Mouse (Mus musculus) urinary bladder, postnatal 14 days (tissue): ENCODE measurements around the gene Susd3.
A peak's percentile ranks its signal among the peaks of the same experiment; 100 is the strongest.

Source experiments
- DNase-seq: peaks from one replicate; pipeline ENCODE4 v3.0.0; 2021; ENCODE audit warnings: low spot score

The Susd3 gene

DNA sequence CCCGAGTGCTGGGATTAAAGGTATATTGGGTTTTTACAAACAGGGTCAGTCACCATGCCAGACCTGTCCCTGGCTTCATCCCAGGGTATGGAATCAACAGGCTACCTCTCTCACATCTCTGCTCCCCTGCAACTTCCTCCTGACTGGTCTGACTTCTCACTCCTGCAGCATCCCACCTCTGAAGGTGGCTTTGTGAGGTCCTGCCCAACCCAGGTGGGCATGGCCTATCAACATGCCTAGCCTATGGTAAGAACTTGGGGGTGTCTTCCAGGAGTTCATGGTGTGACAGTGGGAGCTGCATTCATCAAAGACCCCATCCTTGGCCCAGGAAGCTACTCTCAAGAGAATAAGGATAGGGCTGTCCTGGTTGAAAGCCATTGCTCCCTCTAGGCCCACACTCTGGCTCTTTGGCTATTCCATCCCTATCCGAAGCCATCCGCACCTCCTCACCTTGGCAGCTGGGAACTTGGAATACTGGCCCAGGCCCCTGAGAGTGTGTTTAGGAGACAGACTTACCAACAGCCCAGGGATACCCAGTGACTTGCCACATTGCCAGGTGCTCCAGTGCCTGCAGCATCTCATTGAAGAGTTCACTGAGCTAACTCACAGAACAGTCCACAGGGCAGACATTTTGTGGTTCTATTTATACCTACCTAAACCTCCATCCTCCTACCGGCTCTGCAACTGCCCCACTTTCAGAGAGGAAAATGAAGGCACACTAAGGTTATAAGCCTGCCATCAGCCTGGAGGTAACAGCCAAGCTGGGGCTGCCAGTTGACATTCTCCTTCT lies 35.6 kb downstream of the Susd3 start:
- DNase-seq: no peak

DNA sequence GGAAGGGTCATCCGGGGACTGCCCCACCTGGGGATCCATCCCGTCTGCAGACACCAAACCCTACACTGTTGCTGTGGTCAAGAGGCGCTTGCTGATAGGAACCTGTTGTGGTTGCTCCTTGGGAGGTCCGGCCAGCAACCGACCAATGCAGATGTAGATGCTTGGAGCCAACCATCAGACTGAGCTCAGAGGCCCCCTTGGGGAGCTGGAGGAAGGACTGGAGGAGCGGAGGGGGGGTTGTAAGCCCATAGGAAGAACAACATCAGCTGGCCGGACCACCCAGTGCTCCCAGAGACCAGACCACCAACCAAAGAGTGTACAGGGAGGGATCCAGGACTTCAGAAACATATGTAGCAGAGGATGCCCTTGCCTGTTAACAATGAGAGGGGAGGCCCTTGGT lies 39.2 kb downstream of the Susd3 start:
- DNase-seq: no peak

DNA sequence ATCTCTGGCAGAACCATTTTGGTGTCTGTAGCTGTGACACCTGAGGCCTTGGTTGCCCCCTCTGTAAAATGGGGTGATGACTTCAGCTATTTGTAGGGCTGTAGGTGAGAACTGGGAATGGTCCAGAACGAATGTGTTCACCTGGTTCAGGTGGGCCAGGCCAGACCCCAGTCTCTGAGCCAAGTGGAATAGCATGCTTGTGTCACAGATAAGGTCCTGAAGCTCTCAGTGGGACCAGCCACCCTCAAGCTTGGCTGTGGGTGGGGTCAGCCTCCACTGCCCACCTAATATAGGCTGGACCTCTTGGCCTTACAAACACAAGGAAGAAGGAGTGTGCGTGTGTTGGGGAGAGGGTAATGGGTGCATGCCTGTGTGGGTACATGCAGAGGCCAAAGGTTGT lies 42.2 kb downstream of the Susd3 start:
- DNase-seq: no peak

DNA sequence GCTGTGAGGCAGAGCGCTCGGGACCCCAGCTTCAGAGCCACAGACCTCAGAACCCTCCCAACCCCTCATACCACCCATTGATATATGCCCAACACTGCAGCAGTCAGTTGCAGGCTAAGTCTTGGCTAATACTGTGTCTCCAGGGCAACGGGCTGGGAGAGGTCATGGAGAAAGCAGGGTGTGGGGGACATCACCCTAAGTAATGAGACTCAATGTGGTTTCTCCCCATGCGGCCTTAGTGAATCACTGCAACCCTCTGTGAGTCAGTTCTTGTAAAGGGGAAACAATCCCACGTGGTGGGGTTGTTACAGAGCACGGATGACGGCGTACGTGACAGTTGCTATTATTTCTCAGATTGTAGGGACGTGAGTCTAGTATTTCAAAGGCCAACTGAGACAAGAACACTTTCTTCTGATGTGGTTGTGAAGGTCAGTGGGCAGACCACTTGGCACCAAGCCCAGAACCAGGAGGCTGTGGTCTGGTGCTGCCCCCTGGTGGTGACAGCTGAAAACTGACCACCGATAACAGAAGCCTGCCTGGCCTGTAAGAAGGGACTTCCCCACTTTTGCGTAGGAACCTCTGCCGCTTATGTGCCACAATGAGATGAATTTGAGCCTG lies 43.0 kb downstream of the Susd3 start:
- peak; percentile 79 for DNase-seq

DNA sequence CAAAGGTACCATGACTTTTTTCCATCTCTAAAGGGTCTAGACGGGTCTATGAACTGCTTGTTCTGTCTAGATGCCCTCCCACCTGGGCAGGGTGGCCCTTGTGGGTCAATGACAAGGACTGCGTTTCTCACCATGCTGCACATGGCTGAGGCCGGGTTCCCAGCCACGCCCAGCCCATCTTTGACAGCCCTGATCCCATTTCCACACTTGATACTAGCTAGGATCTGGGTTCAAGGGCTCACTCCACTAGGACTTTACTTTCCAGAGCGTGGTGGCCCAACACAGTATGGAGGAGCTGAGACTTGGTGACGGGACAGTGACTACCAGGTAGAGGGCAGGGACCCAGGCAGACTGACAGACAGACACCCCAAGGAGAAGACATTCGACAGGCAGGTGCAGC lies 46.0 kb downstream of the Susd3 start:
- no peak for DNase-seq

DNA sequence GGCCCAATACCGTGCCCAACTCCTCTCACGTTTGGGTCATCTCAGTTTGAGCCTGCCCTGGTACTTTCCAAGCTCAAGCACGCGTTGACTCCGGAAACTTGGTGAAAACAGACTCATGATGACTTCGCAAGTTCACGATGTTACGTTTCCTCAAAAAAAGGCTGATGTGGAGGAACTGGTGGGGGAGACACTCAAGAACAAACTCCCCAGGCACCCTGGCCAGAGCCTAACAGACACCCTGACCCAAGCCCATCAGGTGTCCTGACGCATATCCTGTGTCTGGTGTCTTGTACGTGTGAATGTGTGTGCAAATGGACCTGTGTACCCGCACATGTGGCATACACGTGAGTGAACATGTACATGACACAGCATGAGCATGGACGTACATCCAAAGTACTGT lies 47.8 kb downstream of the Susd3 start:
- no peak for DNase-seq

DNA sequence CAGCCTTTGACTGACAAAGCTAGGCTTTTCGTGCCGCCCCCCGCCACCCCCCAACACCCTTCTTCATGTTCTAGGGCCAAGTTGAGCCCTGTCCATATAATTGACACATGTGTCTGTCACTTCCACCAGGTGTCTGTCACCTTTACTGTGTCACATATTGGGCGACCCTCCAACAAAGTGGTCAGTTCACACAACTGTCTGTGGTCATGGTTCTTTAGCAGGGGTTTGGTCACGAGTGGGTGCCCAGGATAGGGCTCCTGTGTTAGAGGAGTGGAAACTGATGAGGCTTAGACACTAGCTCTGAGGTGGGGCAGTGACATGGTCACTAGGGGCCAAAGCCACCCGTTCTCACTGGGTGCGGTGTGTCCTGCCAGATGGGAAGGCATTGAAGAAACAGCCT lies 48.6 kb downstream of the Susd3 start:
- DNase-seq: no peak

DNA sequence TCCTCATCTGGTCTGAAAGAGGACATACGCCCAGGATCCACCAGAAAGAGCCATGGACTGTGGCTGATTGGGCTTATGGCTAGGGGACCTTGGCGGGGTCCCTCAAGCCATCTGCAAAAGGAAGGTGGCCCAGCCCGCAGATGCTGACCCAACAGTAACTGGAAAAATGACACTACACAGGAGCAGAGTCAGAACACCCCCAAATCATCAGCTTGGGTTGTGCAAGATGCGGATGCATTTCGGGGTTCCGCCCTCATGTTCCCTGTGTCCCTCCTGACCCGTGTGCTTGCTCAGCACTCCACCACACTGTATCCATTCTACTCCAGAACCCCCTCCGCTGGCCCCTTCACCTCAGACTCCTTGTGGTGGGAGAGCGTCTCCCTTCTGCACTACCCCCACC lies 49.8 kb downstream of the Susd3 start:
- DNase-seq: no peak

DNA sequence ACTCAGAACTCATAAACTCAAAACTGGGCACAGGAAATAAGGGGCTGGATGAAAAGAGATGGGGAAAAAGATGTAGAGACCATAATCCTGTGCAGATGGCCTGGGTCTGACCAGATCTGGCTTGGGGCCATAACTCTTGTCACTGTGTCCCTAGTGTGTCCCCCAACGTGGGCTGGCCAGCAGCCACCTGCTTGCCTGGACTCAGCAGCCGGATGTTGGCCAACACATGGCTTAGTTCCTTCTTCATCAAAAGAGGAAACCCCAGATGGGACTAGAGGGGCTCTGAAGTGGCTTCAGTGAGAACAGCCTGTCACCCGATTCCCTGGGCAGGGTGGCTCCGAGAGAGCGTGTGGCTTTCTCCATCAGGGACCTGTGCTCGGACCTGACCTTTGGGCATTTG lies 51.7 kb downstream of the Susd3 start:
- DNase-seq: no peak

DNA sequence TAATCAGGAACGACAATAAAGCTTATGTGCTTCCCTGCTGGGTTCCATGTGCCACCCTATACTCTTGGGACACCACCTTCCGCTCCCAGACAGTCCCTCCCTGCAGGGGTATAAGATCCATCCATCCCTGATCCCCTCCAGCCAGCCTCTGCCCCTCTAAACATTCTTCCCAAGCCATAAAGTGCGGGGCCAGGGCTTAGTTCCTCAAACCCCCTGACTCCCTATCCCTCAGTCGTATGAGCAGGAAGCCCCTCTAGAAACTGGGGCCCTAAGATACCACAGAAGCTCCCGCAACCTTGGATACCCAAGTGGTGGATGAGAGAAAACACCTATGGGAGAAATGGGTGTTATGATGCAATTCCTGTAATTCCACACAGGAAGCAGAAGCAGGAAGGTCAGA lies 52.3 kb downstream of the Susd3 start:
- DNase-seq: no peak

DNA sequence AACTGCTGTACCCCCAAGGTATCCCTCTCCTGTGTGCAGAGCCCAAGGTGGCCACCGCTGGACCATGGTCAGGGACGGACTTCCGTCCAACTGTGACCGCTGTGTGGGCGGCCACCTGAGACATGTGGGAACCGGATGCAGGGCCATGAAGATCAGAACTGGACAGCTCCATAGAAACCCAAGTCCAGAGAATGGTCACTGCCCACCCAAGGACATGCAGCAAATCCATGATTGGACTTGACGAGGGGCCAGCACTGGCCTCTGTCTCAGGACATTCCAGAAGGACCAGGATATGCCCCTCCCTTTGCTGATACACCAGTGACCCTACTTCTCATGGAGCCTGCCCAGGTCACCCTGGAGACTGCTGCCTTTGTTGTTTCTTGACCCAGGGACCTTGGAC lies 52.9 kb downstream of the Susd3 start:
- no peak for DNase-seq

DNA sequence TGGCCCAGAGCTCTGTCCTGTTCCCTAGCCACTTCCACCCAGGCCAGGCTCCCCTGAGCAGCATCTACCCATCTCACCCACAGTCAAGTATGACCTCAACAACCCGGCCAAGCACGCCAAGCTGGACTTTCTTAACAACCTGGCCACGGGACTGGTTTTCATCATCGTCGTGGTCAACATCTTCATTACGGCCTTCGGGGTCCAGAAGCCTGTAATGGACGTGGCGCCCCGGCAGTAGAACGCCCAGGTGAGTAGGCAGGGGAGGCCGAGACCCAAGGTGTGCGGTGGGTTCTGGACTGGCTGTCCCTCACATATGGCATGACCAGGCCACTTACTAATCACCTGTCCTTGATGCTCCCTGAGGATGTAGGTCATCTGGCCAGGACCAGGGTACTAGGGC lies 53.7 kb downstream of the Susd3 start:
- no peak for DNase-seq

DNA sequence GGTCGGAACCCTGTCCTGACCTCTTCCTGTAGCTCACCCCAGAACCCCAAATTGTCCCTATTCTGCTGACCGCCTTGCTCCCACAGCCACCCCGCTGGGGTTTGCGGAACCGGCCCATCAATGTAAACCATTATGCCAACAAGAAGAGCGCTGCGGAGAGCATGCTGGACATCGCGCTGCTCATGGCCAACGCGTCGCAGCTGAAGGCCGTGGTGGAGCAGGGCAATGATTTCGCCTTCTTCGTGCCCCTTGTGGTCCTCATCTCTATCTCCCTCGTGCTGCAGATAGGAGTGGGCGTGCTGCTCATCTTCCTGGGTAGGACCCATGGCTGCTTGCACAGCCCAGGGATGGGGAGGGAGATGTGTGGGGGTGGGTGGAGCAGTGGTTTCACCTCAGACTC lies 54.9 kb downstream of the Susd3 start:
- DNase-seq: no peak

DNA sequence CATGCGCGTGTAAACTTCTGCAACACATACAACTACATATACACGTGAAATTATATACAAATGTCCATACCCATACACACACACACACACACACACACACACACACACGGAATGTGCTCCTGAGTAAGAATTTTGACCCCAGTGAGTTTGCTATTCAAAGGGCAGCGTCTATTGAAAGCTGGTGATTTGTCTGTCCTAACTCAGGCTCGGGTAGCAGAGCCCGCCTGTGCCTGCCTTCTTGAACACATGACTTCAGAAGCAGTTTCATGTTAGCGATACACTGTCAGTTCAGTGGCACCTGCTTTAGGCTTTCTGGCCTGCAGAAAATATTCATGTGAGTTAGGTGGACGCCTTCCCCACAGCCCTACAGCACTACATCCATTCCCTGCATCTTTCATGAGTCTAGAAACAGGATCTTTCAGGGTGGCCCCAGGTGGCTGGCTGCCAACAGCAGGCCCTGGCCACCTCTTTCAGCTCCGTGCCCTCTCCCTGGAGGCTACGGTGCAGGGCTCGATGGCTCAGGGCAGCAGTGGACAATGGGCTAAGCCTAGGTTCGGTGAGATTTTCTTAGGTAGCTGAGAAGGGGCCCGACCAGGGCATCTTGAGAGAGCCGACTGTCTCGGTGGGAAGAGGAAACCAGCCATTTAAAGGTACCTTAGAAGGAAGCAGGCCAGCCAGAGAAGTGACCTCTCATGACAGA lies 56.2 kb downstream of the Susd3 start:
- DNase-seq: no peak

DNA sequence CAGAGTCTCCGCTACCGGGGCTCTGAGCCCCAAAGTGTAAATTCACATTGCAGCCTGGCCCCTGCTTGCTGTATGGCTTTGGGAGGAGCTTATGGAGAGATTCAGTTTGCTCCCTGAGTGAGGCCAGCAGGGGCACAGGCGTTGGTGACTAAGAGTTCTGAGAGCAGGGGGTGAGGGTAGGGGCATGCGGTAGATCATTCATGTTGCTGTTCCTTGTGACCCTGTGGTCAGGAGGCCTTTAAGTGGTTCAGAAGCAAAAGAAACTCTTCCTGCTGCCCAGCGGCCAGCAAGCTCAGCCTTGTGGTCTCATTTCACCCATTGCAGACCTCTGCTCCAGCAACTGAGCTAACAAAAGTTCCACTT lies 56.9 kb downstream of the Susd3 start:
- DNase-seq: no peak

DNA sequence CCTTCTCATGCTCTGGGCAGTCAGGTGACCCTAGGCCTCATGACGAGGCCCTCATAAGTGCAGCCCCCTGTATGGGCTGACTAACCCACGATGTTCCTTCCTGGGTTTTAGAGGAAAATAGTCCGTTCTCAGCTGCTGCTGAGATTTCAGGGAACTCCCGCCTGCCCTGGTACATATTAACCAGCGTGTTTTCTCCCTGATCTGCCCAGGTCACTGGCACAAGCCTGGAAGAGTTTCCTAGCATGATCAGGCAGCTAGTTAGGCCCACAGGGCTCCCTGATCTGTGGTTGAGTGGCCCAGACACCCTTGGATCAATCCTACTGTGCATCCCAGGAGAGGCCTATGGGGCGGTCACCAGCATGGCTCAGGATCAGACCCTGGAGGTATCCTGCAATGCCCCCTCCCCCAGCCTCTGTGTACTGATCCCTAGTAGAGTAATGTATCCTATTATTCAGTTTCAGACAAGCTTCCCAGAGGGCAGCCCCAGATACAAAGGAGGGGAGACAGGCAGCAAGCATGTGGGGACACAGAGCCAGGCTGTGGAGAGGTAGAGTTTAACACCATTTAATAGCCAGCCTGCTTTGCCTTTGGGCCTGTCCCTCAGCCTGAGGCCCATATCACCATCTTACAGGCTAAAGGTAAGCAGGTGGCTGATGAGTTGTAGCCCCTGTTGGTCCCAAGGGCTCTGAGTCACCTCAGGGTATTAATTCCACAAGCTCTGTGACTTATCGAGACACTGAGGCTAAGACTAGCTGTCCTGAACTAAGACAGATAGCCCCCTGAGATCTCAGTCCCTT lies 57.4 kb downstream of the Susd3 start:
- no peak for DNase-seq

DNA sequence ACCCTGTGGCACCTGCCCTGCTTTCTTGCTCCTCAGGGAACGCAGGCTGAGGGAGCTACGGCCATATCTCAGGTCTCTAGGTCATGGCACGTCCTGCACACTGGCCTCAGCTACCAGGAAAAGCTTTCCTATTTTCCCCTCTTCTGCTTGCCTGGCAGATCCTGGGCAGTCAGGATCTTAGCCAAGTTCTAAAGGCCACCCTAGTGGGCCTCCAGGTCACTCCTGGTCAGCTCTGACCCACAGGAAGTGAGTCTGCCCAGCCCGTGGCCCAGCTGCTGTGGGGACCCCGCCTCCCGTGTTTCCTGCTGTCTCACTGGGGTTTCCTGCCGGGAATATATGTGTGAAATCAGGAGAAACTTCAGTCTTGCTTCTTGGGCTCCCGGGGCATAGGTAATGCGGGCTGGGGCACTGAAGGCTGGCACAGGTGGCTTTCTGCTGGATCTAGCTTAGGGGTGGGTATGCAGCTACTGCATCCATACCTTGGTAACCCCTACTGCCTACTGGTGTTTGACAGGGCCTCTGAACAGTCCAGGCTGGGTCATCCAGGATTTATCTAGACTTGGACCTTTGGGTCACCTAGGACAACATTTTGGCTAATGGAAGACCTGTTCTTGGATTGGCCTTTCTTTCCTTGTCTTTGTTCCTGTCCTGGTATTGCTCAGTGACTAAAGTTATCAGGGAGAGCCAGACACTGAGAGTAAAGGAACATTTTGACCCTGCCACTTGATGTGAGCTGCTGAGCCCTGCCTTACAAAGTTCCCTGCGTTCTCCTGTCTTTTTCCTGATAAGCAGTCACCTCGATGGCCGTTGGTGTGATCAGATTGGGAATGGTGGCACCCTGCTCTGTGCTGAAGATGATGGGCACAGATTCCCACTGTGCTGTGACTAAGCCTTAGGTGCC lies 58.3 kb downstream of the Susd3 start:
- no peak for DNase-seq

DNA sequence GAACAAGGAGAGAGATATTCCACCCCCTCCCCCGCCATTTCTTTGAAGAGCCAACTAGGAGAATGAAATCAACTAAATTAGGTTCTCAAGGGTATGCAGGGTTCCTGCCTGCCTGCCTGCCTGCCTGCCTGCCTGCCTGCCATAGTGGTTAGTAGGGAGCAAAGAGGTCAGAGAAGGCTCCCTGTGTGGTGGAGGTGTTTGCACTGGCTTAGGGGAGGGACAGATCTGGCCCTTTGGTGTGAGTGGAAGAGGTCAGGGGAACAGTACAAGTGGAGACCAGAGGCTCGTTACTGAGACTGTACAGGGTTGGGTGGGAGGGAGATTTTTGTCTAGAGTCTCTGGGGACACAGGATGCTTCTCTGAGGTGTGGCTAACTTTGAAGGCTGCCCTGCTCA lies 59.5 kb downstream of the Susd3 start:
- no peak for DNase-seq

DNA sequence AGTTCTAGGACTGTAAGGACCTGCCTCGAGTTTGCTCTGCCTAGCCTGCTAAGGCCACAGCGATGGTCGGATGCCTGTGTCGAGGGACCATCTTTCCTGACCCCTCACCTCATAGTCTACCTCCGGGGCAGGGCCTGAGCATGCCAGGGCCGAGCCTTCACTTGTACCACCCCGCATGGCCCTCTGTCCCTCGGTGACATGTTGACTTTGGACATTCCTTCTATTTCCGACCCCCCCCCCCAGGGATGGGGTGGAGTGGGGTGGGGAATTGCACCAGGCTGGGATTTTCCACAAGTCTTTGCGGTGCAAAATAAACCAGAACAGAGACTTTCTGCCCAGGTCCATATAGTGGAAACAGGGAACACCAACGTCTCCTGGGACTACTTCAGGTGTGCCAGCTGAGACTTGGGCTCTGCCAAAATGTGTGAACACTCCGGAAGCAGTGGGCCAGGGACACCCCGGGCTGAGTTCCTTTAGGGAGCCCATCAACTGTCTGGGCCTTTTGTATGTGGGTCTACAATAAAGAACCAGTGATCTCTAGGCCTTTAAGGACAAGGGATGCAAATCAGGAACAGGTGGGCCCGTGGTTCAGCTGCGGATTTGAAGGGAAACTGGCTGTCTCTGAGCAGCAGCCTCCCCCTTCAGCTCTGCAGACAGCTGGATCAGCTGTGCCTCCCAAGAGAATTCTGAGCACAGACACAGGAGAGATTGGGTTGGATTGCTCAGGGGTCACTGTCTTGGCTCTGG lies 60.1 kb downstream of the Susd3 start:
- DNase-seq: peak; percentile 50

DNA sequence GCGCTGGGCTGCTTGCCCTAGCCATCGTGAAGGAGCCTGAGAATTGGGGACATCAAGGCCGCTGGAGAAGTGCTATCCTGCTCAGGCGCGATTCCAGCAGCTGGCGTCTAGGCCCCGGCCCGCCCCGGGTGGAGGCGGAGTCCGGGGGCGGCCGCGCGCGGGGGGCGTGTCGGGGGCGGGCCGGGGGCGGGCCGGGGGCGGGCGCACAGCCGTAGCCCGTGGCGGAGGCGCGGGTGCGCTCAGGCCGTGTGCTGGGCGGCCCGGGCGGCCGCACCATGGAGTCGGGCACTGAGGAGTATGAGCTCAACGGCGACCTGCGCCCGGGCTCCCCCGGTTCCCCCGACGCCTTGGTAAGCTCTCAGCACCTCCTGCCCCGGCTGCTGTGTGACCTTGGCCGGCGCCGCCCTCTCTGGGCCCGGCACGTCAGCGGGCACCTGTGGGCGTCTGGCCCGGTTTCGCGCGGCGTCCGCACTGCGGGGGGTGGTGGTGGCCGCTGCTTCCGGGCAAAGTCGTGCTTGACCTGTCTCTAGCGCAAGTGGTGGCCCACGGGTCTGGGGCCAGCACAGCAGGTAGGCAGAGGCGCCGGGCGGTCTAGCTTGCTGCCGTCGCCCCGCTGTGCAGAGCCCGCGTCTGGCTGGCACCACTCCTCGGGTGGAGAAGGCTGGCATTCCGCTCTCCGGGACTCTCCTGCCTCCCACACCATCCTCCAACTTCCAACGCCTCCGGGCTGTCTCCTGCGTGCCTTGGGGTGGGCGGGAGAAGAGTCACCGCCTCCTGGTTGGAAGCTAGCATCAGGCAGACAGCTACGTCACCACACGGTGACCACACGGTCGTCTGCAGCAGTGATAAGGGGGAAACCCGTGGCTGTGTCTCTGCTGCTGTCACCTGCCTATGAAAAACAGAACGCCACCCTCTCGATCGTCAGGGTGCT lies 61.0 kb downstream of the Susd3 start, which contains the start of gene Ninj1:
Gene Ninj1, plus strand, starts transcription at position 198 of the 931 bp plus-strand sequence.
- DNase-seq: peak; percentile 87
